Mouse (Mus musculus) brain, embryonic 14.5 days (tissue): ENCODE measurements at regions not wholly inside any gene's neighbourhood (a gene's known extent, or its start where the extent isn't known, plus 50 kb on each side); places are given as distances from the start of the nearest gene placed in this dataset.
"Not testable (repeated sequence)": the region's sequence is repeated elsewhere in the genome, so short reads cannot be mapped to it uniquely, and the experiment has no call there.

Source experiments
- CTCF ChIP-seq: fragments of 200-500 bp; IDR thresholded peaks from 2 replicates; pipeline ENCODE4 v1.5.1; 2012; ENCODE audit warnings: inconsistent platforms, mild to moderate bottlenecking, moderate library complexity, borderline replicate concordance; ENCODE audit not compliant: insufficient read depth, insufficient read length; ENCODE audit errors: extremely low read depth
- POLR2A ChIP-seq: fragments of 200-500 bp; IDR thresholded peaks from 2 replicates; pipeline ENCODE4 v1.6.1; 2012; ENCODE audit warnings: mild to moderate bottlenecking, inconsistent platforms, borderline replicate concordance; ENCODE audit not compliant: poor library complexity, insufficient read depth, insufficient read length, severe bottlenecking; ENCODE audit errors: extremely low read depth

- not testable (repeated sequence) for TF ChIP-seq POLR2A, CTCF
Observed at GRCm38 (mm10) chr5:17223542-17223941, 149.4 kb upstream of the Speer4f2 start.
